Mouse (Mus musculus) C3H10T1/2 (cell line): ENCODE measurements around the gene Fgfr2. TPM values are rescaled to one million over a fixed set of nuclear protein-coding genes. Genes with fewer than 3 reads are reported as not detected.

ENCODE experiments used
- polyA plus RNA-seq, 2 experiments: library from polyadenylated mRNA; unstranded; fragments of >200 nt; fragmentation: generic; extraction: Trizol; gene quantifications; one replicate each; pipeline ENCODE4 v1.2.1; 2012; ENCODE audit warnings: missing spikeins in 2 of 2

Gene Fgfr2
- polyA plus RNA-seq, 2 experiments = 0.08 to 1.2 TPM

GRCm38 (mm10) chr7:131542115-131542871 is 1580.9 kb downstream of the Fgfr2 start, which contains the start of gene Hmx3:
Gene Hmx3 (plus strand): TSS chr7:131542867.

GRCm38 (mm10) chr7:131410416-131411058 is 1712.6 kb downstream of the Fgfr2 start, which contains the start of the genes Ikzf5 and Acadsb:
Gene Ikzf5 (minus strand): TSS chr7:131410521.
Gene Acadsb (plus strand): TSS chr7:131410601.

GRCm38 (mm10) chr7:131370648-131371469 is 1752.3 kb downstream of the Fgfr2 start, which contains the start of gene Pstk:
Gene Pstk (plus strand): TSS chr7:131371141.

DNA sequence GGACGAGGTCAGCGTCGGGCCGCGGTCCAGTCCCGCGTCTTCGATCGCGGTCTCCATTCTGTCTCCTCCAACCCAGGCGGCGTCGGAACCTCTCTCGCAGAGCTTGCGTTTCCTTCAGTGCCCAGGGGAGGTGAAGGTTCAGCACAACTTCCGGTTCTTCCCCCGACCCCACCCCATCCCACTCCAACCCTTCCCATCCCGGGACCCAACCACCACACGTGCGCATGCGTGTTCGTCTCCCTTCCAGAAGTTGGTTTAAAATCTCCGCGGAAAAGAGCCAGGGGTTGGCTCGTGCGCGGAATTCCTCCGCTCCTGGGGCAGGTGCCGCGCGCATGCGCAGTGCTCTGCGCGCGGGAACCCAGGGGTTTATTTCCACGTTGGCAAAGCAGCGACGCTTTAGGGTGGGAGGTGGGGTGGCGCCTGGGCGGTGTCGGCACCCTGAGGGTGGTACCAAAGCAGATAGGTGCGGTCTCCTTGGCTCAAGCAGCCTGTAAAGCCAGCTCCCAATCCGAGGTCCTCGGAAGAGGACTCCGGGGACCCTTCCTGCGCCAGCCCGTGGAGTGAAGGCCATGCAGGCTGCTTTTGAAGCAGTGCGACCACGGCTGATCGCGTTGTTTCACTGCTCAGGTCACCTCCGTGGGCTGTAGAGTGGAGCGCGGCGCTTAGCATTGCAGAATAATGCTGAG is 1760.4 kb downstream of the Fgfr2 start, which contains the start of gene 2310057M21Rik:
2310057M21Rik (minus strand) TSS at position 145 of the 686 bp plus-strand sequence.

GRCm38 (mm10) chr7:131333564-131333963 is 1789.6 kb downstream of the Fgfr2 start, which contains the start of gene Fam24a:
Gene Fam24a (plus strand): TSS chr7:131333864.

GRCm38 (mm10) chr7:131329416-131329815 is 1793.7 kb downstream of the Fgfr2 start, which contains the start of gene Fam24b:
Gene Fam24b (minus strand): TSS chr7:131329516.

DNA sequence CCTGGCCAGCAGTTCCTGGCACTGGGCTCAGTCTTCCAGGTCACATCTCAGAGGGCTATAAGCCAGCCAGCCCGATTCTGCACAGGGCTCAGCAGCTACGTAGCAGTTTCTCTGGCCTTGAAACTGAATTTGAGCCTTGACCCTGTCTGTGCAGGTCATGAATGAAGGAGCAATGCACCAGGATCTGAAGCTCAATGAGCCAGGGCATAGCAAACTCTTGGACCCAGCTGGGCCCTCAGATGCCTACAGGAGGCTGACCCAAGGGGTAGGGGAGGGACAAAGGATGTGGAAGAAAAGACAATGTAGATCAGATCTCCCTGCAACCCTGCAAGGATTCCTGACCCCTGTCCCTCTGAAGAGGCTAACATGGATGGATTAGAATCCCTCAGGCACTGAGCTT is 1801.0 kb downstream of the Fgfr2 start, which contains the start of gene Cuzd1:
Cuzd1 (minus strand) TSS at position 101 of the 400 bp plus-strand sequence.

GRCm38 (mm10) chr7:131174121-131174520 is 1949.0 kb downstream of the Fgfr2 start, which contains the start of gene 5430419D17Rik:
Gene 5430419D17Rik (plus strand): TSS chr7:131174402.

DNA sequence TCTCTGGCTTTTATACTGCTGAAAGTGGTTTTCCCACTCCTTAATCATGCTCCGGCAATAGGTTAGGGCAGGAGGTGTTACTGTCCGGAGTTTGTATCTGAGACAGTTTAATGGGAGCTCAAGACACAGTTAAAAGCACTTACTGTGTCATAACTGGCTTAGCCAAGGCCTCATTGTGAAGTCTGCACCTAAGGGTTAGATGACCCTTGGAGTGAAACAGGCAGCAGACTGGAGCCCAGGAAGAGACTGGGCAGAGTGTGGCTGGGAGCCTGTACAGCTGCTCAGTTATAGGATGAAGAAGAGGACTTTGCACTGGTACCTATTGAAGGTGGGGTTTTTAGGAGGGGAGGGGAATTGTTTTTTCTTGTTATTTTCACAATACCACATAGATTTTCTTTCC is 1976.9 kb downstream of the Fgfr2 start, which contains the start of gene 4933402N03Rik:
4933402N03Rik (minus strand) TSS at position 101 of the 400 bp plus-strand sequence.

DNA sequence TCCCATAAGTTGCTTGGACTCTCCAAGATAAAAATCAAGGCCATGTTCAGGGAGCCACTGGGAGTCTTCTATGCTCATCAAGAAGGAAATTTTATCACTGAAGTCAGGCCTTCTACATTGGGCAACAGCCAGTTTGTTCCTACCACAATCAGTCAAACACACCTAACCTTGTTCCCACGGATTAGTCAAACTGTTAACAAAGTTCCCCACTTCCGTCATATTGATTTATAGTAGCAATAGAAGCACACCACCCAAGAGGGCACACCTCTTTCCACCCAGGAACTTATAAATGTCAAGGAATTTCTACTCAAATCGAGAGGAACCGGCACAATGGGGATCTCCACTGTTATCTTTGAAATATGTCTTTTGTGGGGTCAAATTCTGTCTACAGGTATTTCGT is 2091.4 kb downstream of the Fgfr2 start, which contains the start of gene Dmbt1:
Dmbt1 (plus strand) TSS at position 299 of the 400 bp plus-strand sequence.

GRCm38 (mm10) chr7:130935793-130936471 is 2187.2 kb downstream of the Fgfr2 start, which contains the start of gene Htra1:
Gene Htra1 (plus strand): TSS chr7:130936111.

DNA sequence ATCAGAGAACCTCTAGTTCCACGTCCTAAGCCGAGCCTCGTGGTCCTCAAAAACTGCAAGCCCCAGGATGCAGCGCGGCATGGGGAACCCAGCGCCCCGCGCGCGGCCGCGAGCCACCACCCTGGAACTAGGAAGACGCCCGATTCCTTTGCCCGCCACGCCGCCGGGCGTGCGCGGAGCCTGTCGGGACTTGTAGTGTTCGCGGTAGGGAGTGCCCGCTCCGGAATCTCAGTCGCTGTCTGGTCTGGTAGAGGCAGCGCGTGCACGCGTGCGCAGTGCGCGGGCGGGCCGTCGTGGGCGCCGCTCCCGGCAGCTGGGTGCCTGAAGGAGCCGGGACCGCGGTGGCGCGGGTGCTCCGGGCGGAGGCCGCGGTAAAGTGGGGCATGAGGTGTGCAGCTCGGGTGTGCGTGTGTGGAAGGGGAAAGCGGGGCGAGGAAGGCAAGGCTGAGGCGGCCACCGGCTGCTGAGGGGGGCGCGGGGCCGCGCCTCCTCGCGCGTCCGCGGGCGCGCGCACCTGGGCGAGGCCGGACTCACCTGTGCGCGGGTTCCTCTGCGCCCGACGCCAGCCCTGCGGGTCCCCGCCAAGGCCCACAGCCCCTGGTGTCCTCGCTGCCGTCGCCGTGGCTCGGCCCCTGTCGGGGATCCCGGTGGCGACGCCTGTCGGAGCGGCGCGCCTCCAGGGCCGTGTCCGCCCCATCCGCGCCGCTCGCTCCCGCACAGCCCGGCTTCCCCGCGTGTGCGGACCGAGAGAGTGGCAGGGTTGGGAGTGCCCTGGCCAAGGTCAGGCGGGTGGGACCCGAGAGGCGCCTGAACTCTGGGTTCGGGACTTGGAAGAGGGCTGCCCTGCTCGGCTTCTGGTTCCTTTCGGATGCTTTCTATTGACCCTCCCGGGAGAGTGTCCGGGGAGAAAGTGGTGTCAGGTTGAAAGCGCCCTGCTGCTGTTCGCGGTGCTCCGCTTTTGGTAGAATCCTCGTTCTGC is 2257.2 kb downstream of the Fgfr2 start, which contains the start of gene Plekha1:
Plekha1 (plus strand) TSS at position 144 of the 979 bp plus-strand sequence.

GRCm38 (mm10) chr7:130773914-130774630 is 2349.1 kb downstream of the Fgfr2 start, which contains the start of gene Btbd16:
Gene Btbd16 (plus strand): TSS chr7:130774069.

GRCm38 (mm10) chr7:130577388-130578003 is 2545.7 kb downstream of the Fgfr2 start, which contains the start of gene Tacc2:
Gene Tacc2 (plus strand): TSS chr7:130577438.

GRCm38 (mm10) chr7:130572821-130573220 is 2550.3 kb downstream of the Fgfr2 start, which contains the start of gene Nsmce4a:
Gene Nsmce4a (minus strand): TSS chr7:130573118.

DNA sequence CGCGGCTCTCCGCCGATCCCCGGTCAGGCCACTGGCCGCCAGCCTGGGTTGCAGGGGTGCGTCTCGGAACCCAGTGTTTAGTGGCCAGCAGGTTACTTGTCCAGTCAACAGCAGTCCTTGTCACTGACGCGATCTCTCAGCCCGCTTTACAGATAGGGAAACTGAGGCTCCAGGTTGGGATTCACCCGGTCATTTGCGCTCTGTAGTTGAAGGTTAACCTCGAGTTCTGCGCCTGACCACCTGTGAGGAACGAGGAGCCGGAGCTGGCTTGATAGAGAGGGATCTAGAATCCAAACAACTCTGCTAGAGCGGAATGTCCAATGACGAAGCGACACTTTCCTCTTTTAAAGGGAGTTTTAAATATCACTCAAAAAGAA is 2603.1 kb downstream of the Fgfr2 start, which contains the start of gene Ate1:
Ate1 (minus strand) TSS at position 321 of the 377 bp plus-strand sequence.

